Mouse (Mus musculus): ENCODE data around the gene Abcc9. TPM values are rescaled to one million over a fixed set of nuclear protein-coding genes. Genes with fewer than 3 reads are reported as not detected.
A peak's percentile ranks its signal among the peaks of the same experiment; 100 is the strongest.

The Abcc9 gene
- total RNA-seq, 4 experiments from 2014 or later, result 124 to 153 (median 134) TPM

- DNase-seq (ENCODE audit: low spot score in 2 of 2), result no peak
These were observed 85.5 kb downstream of the Abcc9 start for GRCm38 (mm10) chr6:142616659-142617058.

GRCm38 (mm10) chr6:142614324-142614723 lies 87.8 kb downstream of the Abcc9 start:
- DNase-seq (ENCODE audit: low spot score in 2 of 2), result no peak

- no peak for DNase-seq (ENCODE audit: low spot score in 2 of 2)
These were observed 89.7 kb downstream of the Abcc9 start for GRCm38 (mm10) chr6:142612366-142612765.

- no peak for DNase-seq (ENCODE audit: low spot score in 2 of 2)
These were observed 92.4 kb downstream of the Abcc9 start for GRCm38 (mm10) chr6:142609401-142610373.

- DNase-seq (ENCODE audit: low spot score in 2 of 2), result no peak
These were observed 95.0 kb downstream of the Abcc9 start for GRCm38 (mm10) chr6:142607080-142607479.

GRCm38 (mm10) chr6:142602772-142603171 lies 99.3 kb downstream of the Abcc9 start:
- no peak for DNase-seq (ENCODE audit: low spot score in 2 of 2)

GRCm38 (mm10) chr6:142578831-142579230 lies 123.3 kb downstream of the Abcc9 start:
- no peak for DNase-seq (ENCODE audit: low spot score in 2 of 2)

- no peak for DNase-seq (ENCODE audit: low spot score in 2 of 2)
These were observed 124.3 kb downstream of the Abcc9 start for GRCm38 (mm10) chr6:142577801-142578200.

- DNase-seq (ENCODE audit: low spot score in 2 of 2), result no peak
These were observed 129.2 kb downstream of the Abcc9 start for GRCm38 (mm10) chr6:142572876-142573275.

GRCm38 (mm10) chr6:142571629-142572360 lies 130.3 kb downstream of the Abcc9 start:
- no peak for DNase-seq (ENCODE audit: low spot score in 2 of 2)

GRCm38 (mm10) chr6:142571055-142571618 lies 131.0 kb downstream of the Abcc9 start, which contains the start of gene Kcnj8:
Gene Kcnj8 (minus strand): TSS chr6:142571614.
- peak; percentile 6 to 56 for DNase-seq (ENCODE audit: low spot score in 2 of 2)

- no peak for DNase-seq (ENCODE audit: low spot score in 2 of 2)
These were observed 131.9 kb downstream of the Abcc9 start for GRCm38 (mm10) chr6:142570046-142570770.

- DNase-seq (ENCODE audit: low spot score in 2 of 2), result no peak
These were observed 133.3 kb downstream of the Abcc9 start for GRCm38 (mm10) chr6:142568713-142569357.

- DNase-seq (ENCODE audit: low spot score in 2 of 2), result no peak
These were observed 134.7 kb downstream of the Abcc9 start for GRCm38 (mm10) chr6:142567452-142567851.

- DNase-seq (ENCODE audit: low spot score in 2 of 2), result no peak
These were observed 137.4 kb downstream of the Abcc9 start for GRCm38 (mm10) chr6:142564746-142565145.

- DNase-seq (ENCODE audit: low spot score in 2 of 2), result no peak
These were observed 141.0 kb downstream of the Abcc9 start for GRCm38 (mm10) chr6:142561151-142561550.

- no peak for DNase-seq (ENCODE audit: low spot score in 2 of 2)
These were observed 143.1 kb downstream of the Abcc9 start for GRCm38 (mm10) chr6:142558772-142559679.

- no peak for DNase-seq (ENCODE audit: low spot score in 2 of 2)
These were observed 144.0 kb downstream of the Abcc9 start for GRCm38 (mm10) chr6:142558076-142558475.

GRCm38 (mm10) chr6:142555988-142556387 lies 146.1 kb downstream of the Abcc9 start:
- no peak for DNase-seq (ENCODE audit: low spot score in 2 of 2)

GRCm38 (mm10) chr6:142551482-142551881 lies 150.6 kb downstream of the Abcc9 start:
- DNase-seq (ENCODE audit: low spot score in 2 of 2), result no peak
